Mouse (Mus musculus) thymus, adult 2 months (tissue): Measurements from ENCODE around the gene Ptpn3. TPM values are rescaled to one million over a fixed set of nuclear protein-coding genes. Genes with fewer than 3 reads are reported as not detected.

Source experiments
- DNase-seq: peaks from one replicate; pipeline ENCODE4 v3.0.0; 2021
- H3K27ac ChIP-seq: fragments of 200-500 bp; 2 replicates; pipeline ENCODE4 v1.5.1; 2012; ENCODE audit warnings: low read length, control low read depth; ENCODE audit not compliant: control insufficient read depth, insufficient read depth
- H3K27me3 ChIP-seq: fragments of 200-500 bp; 2 replicates; pipeline ENCODE4 v1.6.1; 2012; ENCODE audit warnings: mild to moderate bottlenecking, low read length, moderate library complexity, mixed read lengths; ENCODE audit not compliant: control insufficient read depth, insufficient read depth
- H3K36me3 ChIP-seq: fragments of 200-500 bp; 2 replicates; pipeline ENCODE4 v1.6.1; 2012; ENCODE audit warnings: mild to moderate bottlenecking, low read length, moderate library complexity; ENCODE audit not compliant: control insufficient read depth, insufficient read depth
- H3K4me1 ChIP-seq: fragments of 200-500 bp; replicated peaks from 2 replicates; pipeline ENCODE4 v1.6.1; 2012; ENCODE audit warnings: low read length; ENCODE audit not compliant: control insufficient read depth, insufficient read depth
- H3K4me3 ChIP-seq: fragments of 200-500 bp; 2 replicates; pipeline ENCODE4 v1.5.1; 2012; ENCODE audit warnings: mild to moderate bottlenecking, low read length, control low read depth, moderate library complexity; ENCODE audit not compliant: control insufficient read depth, insufficient read depth
- CTCF ChIP-seq: fragments of 200-500 bp; IDR thresholded peaks from 2 replicates; pipeline ENCODE4 v1.5.1; 2012; ENCODE audit warnings: mild to moderate bottlenecking, control low read depth, low read length, moderate library complexity, borderline replicate concordance; ENCODE audit not compliant: control insufficient read depth, poor library complexity, insufficient read depth; ENCODE audit errors: extremely low read depth
- POLR2A ChIP-seq: fragments of 200-500 bp; IDR thresholded peaks from 2 replicates; pipeline ENCODE4 v1.6.1; 2012; ENCODE audit warnings: mild to moderate bottlenecking, low read length, control low read depth, moderate library complexity; ENCODE audit not compliant: control insufficient read depth, poor library complexity, insufficient read depth; ENCODE audit errors: extremely low read depth
- WGBS: fragments of 180-500 bp; shearing (Covaris S2); methylation state at CpG from one replicate; pipeline ENCODE4 v1.1.7; 2018; 5-methylcytosine and 5-hydroxymethylcytosine counted together
- polyA plus RNA-seq: library from polyadenylated mRNA; depleted of rRNA; stranded (reverse); fragments of >200 nt; gene quantifications from 2 replicates; pipeline ENCODE4 v1.2.3, GENCODE M21; 2012; rRNA removed

Gene Ptpn3
- polyA plus RNA-seq, 1 experiment: 3.3 TPM

DNA sequence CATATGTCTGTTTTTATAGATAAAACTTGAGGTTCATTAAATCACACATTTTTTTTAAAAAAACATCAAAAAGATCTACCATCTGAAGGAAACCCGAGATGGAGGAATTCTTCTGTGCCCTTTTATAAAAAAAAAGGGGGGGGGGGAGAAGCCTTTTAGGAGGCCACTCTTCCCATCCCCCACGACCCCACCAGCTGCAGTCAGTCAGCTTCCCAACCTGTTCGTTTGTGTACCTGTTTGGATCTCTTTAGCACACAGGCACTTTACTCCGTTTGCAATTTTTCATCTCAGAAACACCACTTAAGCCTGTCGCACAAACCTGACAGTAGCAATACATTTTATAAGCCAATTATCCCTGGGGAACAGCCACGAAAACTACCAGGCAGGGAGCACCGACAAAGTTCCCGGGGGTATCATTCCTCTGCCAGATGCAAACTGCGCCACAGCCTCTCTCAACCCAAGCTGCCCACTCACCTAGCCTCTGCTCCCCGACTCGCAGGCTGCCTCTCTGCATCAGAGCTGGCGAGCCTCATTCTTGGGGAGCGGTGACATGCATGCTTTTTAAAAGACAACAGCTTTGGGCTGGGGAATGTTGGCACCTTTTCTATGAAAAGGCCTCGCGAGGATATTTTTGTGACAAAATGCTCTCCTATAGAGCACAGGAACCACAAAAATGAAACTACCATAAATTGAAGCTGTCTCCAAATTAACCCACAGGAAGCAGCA is 160.5 kb downstream of the Ptpn3 start:
- peaks cover 8% of the 10 kb centered on the region for H3K27me3 ChIP-seq
- 7% methylated on average over 15 of the region's 15 CpGs for WGBS
- no peaks in the 10 kb centered on the region for H3K36me3 ChIP-seq
- DNase-seq: no peak
- no peak overlapping the region for H3K27ac ChIP-seq
- peaks cover 14% of the 10 kb centered on the region for H3K4me1 ChIP-seq
- no peak overlapping the region for H3K4me3 ChIP-seq
- TF ChIP-seq CTCF (no peak), POLR2A (no peak)

Other genes with a start within 250 kb of the Ptpn3 start
- 9.2 and 10.7 TPM in 2 replicates for gene Epb41l4b, start 158.4 kb downstream of the Ptpn3 start, polyA plus RNA-seq
- gene Palm2, start 132.4 kb upstream of the Ptpn3 start, polyA plus RNA-seq: 0.13 and 0.18 TPM in 2 replicates